ENCODE assay signal across 7 mouse cellular contexts in the genomic region with DNA sequence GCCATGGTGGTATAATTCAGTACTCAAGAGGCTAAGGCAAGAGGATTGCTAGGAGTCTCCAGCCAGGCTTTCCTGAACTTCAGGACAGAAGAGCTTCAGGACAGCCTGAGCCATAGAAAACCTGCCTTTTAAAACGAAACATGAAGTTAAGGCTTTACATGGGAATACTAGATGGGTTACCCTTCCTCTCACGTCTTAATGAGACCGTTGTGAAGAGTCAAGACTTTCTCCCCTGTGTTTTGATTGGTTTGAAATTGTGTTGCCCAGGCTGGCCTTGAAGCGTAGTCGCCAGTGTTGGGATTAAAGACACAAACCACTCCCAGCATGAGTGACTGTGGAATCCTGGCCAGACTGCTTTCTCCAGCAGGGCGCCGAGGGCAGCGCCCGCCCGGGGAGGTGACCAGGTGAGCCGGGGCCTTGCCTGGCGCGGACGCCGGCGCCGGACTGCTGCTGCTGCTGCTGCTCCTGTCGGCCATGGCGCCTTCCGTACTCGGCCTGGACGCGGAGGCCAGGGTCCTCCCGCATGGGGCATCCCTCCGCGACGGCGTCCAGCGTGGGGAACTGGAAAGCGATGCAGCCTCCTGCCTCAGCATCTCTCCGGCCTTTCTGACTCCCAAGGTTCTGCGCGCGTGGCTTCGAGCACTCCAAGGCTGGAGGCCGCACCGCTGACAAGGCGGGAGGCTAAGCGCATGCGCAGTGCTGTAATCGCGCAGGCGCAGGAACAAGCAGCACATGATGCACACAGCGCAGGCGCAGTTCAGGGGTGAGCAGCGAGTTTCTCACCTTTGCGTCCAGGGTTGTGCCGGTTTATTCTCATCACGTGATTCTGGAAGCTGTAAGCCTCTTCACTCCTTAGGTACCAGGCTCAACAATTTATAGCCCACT. TPM values are rescaled to one million over a fixed set of nuclear protein-coding genes. Genes with fewer than 3 reads are reported as not detected.
DNase-seq lines count a peak whose midpoint lies in the region; ATAC-seq lines count a peak whose summit lies in the region.

No protein-coding gene starts in this region.

- H3K4me1 ChIP-seq in liver, embryonic 15.5 days (replicated peaks), result peaks cover 55% of the 10 kb centered on the region

- H3K27ac ChIP-seq in liver, embryonic 15.5 days (replicated peaks), result 0 out of 2 replicates have a peak overlapping the region, but pooled peaks have one; percentile 7

- WGBS in liver, embryonic 15.5 days (ENCODE audit: insufficient replicate concordance), result 86% methylated on average over 49 of the region's 49 CpGs

- peaks cover 74% of the 10 kb centered on the region for H3K36me3 ChIP-seq in liver, embryonic 15.5 days (replicated peaks)

- H3K27me3 ChIP-seq in liver, embryonic 15.5 days, result no peaks in the 10 kb centered on the region

- no peak overlapping the region for H3K9ac ChIP-seq in liver, embryonic 15.5 days

- H3K4me2 ChIP-seq in liver, embryonic 15.5 days, result no peak overlapping the region

- no peak overlapping the region for H3K4me3 ChIP-seq in liver, embryonic 15.5 days (replicated peaks)

- DNase-seq in spleen, postnatal 4 days (ENCODE audit: low spot score in 2 of 2), result peak; percentile 22 to 65
- DNase-seq in spleen, postnatal 14 days (ENCODE audit: low spot score in 2 of 2), result no peak
- peak; percentile 15 for DNase-seq in heart, postnatal 4 days
- DNase-seq in right cerebral cortex, postnatal 14 days, result no peak
- DNase-seq in frontal cortex, postnatal 25 days (ENCODE audit: low spot score in 2 of 2), result no peak
- DNase-seq in lung, adult 18-20 months, result no peak

- no peaks in the 10 kb centered on the region for H3K9me3 ChIP-seq in liver, embryonic 15.5 days (replicated peaks)

- ATAC-seq in liver, embryonic 15.5 days (ENCODE audit: insufficient read depth), result peak; percentile 35

RNA-seq across cellular contexts. Expression of gene Msh4, which starts 0.4 kb away (rescaled TPM):
- under 1 TPM; 0.29 to 0.31 TPM for total RNA-seq in heart, postnatal 4 days (2021)
- polyA plus RNA-seq in liver, embryonic 15.5 days (2015; fragmentation: Nextera tagmentation; extraction: Ambion mirVana), result 0.03 TPM in 1 of 2 replicates, not detected in the other

RNA-seq across cellular contexts. Expression of gene Rabggtb, which starts 7.3 kb away (rescaled TPM):
- total RNA-seq in heart, postnatal 4 days (2021), result 100 to 1,000 TPM; 108 to 110 TPM
- polyA plus RNA-seq in liver, embryonic 15.5 days (2015; fragmentation: Nextera tagmentation; extraction: Ambion mirVana), result 36.6 and 38.2 TPM in 2 replicates

RNA-seq across cellular contexts. Expression of gene Acadm, which starts 38.9 kb away (rescaled TPM):
- total RNA-seq in heart, postnatal 4 days (2021), result 100 to 1,000 TPM; 579 to 585 TPM
- 82.5 and 101 TPM in 2 replicates for polyA plus RNA-seq in liver, embryonic 15.5 days (2015; fragmentation: Nextera tagmentation; extraction: Ambion mirVana)

Comparison
In these comparisons a context has a peak if more than half of its experiments do, and no peak if none do; other contexts are left out.
1. DNase-seq: peak in spleen, postnatal 4 days (2 of 2) and heart, postnatal 4 days (single experiment); none in spleen, postnatal 14 days (0 of 2), right cerebral cortex, postnatal 14 days (single experiment), frontal cortex, postnatal 25 days (0 of 2) and lung, adult 18-20 months (0 of 2).